Mouse (Mus musculus): ENCODE measurements at regions not wholly inside any gene's neighbourhood (a gene's known extent, or its start where the extent isn't known, plus 50 kb on each side); places are given as distances from the start of the nearest gene placed in this dataset.

DNA sequence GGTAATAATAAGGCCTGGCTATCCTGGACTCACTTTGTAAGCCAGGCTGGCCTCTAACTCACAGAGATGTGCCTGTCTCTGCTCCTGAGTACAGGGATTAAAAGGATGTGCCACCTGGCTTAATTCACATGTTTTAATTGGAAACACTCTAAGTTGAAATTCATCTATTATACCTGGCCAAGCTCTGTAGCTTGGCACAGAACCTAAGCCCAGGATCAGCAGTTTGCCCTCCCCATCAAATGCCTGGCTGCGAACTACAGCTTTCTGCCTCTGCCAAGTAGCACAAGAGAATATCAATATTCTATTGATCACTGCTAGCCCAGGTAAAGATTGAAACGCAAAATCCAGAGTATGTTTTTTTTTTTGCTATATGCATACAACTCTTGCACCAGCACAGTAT is 200.3 kb upstream of the Ccdc122 start:
- H3K27ac ChIP-seq: no peak overlapping the region
- WGBS: 93% methylated on average over 2 of the region's 2 CpGs
- H3K4me3 ChIP-seq: no peak overlapping the region
- no peak overlapping the region for H3K9ac ChIP-seq
- no peak overlapping the region for H3K4me2 ChIP-seq (replicated peaks)
- no peaks in the 10 kb centered on the region for H3K27me3 ChIP-seq
- no peak for ATAC-seq (ENCODE audit: low FRiP score)
- H3K36me3 ChIP-seq: no peaks in the 10 kb centered on the region
- no peaks in the 10 kb centered on the region for H3K4me1 ChIP-seq
- no peaks in the 10 kb centered on the region for H3K9me3 ChIP-seq (replicated peaks)

DNA sequence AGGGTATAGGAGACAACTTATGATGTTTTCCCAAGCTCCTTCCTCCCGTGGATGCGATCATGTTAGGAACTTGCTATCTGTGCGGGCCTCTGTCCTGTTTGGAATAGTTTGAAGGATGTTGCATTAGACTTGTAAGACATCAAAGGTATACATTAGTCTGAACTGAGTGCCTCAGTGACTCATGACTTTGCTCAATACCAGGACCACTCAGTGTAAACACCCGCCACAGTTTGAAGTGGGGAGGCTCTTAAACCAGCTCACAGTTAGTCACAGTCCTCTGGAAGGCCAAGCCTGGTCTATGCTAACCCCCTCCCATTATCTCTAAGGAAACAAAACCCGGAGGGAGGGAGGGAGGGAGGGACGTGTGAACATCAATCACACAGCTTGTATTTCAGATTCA is 202.5 kb upstream of the Ccdc122 start:
- no peak for ATAC-seq (ENCODE audit: low FRiP score)

DNA sequence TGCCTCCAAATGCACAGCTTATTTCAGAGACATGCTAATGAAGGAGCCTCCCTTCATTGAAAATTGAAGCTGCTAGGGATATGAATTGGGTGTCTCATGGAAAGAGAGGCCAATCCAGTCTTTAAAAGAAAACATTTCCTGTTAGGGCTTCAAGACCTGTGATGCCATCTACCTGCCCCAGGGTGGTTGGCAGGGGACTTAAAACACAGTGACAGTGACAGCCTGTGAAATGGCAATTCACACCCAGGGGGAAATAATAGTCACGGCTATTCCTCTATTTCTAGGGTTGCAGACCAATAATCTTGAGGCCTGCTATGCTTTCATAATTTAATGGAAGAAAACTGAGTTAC is 207.4 kb upstream of the Ccdc122 start:
- no peak for ATAC-seq (ENCODE audit: low FRiP score)
- WGBS: 89% methylated on average over 1 of the region's 1 CpGs

More for the DNA sequence above, 202.5 kb upstream of the Ccdc122 start:
- Histone ChIP-seq H3K27ac (no peak overlapping the region), H3K27me3 (no peaks in the 10 kb centered on the region), H3K36me3 (no peaks in the 10 kb centered on the region), H3K9ac (no peak overlapping the region), H3K4me3 (no peak overlapping the region), H3K4me2 (replicated peaks) (no peak overlapping the region), H3K9me3 (replicated peaks) (no peaks in the 10 kb centered on the region), H3K4me1 (no peaks in the 10 kb centered on the region)
- 67% methylated on average over 6 of the region's 6 CpGs for WGBS

DNA sequence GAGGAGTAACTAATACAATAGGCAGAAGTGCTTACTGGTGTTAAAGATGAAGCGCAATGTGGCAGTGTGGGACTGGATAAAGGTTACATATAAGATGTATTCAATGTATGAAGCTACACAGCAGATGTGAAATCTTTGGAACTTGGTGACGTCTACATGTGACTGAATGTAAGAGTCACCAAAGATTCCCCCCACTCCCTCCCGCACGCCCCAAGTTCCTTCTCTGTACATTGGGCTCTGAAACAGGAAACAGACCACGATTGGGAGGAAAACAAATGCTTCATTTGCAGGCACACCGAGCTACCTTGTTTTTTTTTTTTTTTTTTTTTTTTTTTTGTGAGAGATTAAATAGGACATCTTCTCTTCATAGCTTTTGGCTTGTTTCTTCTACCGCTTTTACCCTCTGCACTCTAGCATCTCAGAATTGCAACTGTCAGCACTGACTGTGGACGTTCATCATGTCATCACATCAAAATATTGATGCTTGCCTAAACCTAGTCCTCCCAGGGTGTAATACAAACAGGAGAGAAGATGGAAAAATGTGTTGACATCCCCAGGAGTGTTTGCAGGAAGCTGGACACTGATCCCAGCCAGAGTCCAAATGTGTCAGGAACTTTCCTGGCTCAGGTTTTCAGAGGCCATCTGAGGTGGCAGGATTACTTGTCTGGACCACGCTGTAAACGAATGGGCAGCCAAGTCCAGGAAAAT is 208.0 kb upstream of the Ccdc122 start:
- WGBS: 77% methylated on average over 10 of the region's 10 CpGs
- H3K27me3 ChIP-seq: no peaks in the 10 kb centered on the region
- ATAC-seq (ENCODE audit: low FRiP score): no peak
- H3K36me3 ChIP-seq: no peaks in the 10 kb centered on the region
- no peaks in the 10 kb centered on the region for H3K9me3 ChIP-seq (replicated peaks)
- H3K4me1 ChIP-seq: 0 out of 2 replicates have a peak, but pooled peaks cover 3% of the 10 kb centered on the region
- no peak overlapping the region for H3K4me3 ChIP-seq
- no peak overlapping the region for H3K9ac ChIP-seq
- no peak overlapping the region for H3K4me2 ChIP-seq (replicated peaks)
- no peak overlapping the region for H3K27ac ChIP-seq

More for the DNA sequence above, 207.4 kb upstream of the Ccdc122 start:
- Histone ChIP-seq H3K4me3 (no peak overlapping the region), H3K9me3 (replicated peaks) (no peaks in the 10 kb centered on the region), H3K4me1 (0 out of 2 replicates have a peak, but pooled peaks cover 3% of the 10 kb centered on the region), H3K27ac (no peak overlapping the region), H3K27me3 (no peaks in the 10 kb centered on the region), H3K36me3 (no peaks in the 10 kb centered on the region), H3K9ac (no peak overlapping the region), H3K4me2 (replicated peaks) (no peak overlapping the region)

DNA sequence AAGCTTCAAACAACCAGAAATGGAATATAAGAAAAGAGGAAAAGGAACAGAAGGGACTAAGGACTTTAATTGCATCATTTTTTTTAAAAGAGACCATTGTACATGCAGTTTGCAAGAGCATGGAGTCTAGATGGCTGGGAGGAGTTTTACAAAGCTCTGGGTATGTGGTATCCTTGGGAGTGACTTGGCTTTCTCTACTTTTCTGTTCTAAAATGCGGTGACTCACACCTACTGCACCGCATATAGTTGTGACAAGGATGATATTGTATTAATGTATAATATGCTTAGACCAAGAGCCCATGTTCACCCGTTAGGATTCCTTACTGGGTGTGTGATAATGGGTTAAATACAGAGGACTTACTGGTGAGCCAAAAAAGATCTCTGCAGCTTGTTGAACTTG is 212.5 kb upstream of the Ccdc122 start:
- H3K9ac ChIP-seq: no peak overlapping the region
- H3K27me3 ChIP-seq: no peaks in the 10 kb centered on the region
- no peak for ATAC-seq (ENCODE audit: low FRiP score)
- H3K4me3 ChIP-seq: no peak overlapping the region
- H3K9me3 ChIP-seq (replicated peaks): no peaks in the 10 kb centered on the region
- H3K4me1 ChIP-seq: peaks cover 10% of the 10 kb centered on the region; the same call in 1 of the 2 replicates
- H3K36me3 ChIP-seq: no peaks in the 10 kb centered on the region
- WGBS: 93% methylated on average over 3 of the region's 3 CpGs
- H3K27ac ChIP-seq: no peak overlapping the region
- H3K4me2 ChIP-seq (replicated peaks): no peak overlapping the region

DNA sequence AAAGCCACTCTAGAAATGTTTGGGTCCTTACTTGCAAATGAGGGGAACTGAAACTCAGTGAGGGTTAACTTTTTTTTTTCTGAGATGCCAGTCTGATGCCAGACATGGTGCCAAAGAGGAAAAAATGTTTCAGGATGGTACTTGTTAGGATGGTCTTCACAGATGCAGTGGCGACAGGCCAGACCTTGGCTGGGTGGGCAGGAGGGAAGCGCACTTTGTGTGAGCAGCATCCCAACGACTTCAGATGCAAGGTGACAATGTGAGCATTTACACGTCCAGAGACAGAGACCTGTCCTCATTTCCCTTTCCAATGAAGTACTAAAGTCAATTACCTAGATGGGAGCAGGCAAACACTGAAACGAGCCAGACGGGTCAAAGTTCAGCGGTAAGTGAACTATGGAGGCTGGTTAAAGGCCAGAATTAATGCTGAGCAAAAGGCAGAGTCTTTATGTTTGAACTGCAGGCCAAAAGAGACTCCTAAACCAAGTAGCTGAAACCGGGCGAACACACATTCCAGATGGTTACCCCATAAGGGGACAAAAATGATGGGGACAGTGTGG is 213.7 kb upstream of the Ccdc122 start:
- Histone ChIP-seq H3K9ac (no peak overlapping the region), H3K36me3 (no peaks in the 10 kb centered on the region), H3K27ac (no peak overlapping the region), H3K4me3 (no peak overlapping the region), H3K4me1 (peaks cover 7% of the 10 kb centered on the region; the same call in 1 of the 2 replicates), H3K4me2 (replicated peaks) (no peak overlapping the region), H3K27me3 (no peaks in the 10 kb centered on the region), H3K9me3 (replicated peaks) (no peaks in the 10 kb centered on the region)
- ATAC-seq (ENCODE audit: low FRiP score): no peak
- 81% methylated on average over 9 of the region's 9 CpGs for WGBS

DNA sequence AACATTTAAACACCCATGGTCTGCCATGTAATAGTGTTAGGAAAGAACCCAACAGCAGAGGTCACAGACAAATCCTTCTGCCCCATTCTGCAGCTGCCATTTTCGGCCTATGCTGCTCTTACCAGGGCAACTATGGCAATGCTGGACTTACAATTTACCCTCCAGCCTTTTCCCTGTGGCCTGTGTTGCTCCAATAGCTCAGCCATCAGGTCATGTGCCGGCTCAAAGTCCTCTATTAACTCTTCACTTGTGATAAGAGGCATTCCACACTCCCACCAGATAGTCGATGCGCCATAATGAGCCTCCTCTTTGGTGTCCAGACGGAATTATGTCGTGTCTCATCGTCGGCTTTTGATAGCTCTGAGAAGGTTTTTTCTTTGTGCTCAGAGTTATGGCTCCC is 214.7 kb upstream of the Ccdc122 start:
- no peak for ATAC-seq (ENCODE audit: low FRiP score)
- H3K27ac ChIP-seq: no peak overlapping the region
- H3K4me2 ChIP-seq (replicated peaks): no peak overlapping the region
- peaks cover 7% of the 10 kb centered on the region; the same call in 1 of the 2 replicates for H3K4me1 ChIP-seq
- no peak overlapping the region for H3K9ac ChIP-seq
- no peaks in the 10 kb centered on the region for H3K9me3 ChIP-seq (replicated peaks)
- no peaks in the 10 kb centered on the region for H3K27me3 ChIP-seq
- no peak overlapping the region for H3K4me3 ChIP-seq
- WGBS: 89% methylated on average over 8 of the region's 8 CpGs
- H3K36me3 ChIP-seq: no peaks in the 10 kb centered on the region

DNA sequence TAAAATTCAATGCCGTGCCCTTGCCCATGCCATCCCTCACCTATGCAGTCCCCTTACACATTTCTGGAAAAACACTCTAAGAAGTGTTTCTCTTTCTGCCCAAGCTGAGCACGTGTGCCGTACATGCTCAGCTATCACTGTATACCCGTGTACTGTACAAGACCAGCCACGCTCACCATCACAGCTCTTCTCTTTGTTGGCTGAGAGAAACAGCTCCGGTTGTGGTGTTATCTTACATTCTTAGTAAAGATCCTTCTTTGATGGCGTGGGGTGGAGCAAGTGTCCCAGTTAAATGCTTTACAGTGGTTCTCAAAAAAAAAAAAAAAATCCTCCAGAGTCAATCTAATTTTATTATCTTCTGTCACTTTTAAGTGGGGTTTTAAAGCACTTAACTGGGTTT is 215.1 kb upstream of the Ccdc122 start:
- Histone ChIP-seq H3K4me1 (peaks cover 7% of the 10 kb centered on the region; the same call in 1 of the 2 replicates), H3K9ac (no peak overlapping the region), H3K4me2 (replicated peaks) (no peak overlapping the region), H3K36me3 (no peaks in the 10 kb centered on the region), H3K4me3 (no peak overlapping the region), H3K27me3 (no peaks in the 10 kb centered on the region), H3K27ac (no peak overlapping the region), H3K9me3 (replicated peaks) (no peaks in the 10 kb centered on the region)
- no peak for ATAC-seq (ENCODE audit: low FRiP score)
- WGBS: 90% methylated on average over 7 of the region's 7 CpGs

DNA sequence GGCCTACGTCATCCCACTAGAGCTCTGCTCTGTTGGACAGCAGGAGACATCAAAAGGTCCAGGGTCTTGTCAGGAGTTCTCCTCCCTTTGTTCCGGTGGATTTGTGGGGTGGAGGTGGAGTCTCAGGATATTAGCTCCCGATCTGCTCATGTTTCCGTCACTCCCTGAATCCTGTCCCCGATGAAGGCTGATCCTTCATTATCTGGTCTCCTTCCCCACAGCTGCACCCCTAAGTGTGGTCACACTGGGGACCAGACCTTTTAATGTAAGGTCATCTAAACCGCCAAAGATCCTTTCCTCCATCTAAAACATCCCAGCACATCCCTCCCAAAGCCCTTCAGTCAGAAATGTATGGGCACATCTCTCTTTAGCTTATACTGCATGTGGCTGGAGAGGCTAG is 215.6 kb upstream of the Ccdc122 start:
- H3K36me3 ChIP-seq: no peaks in the 10 kb centered on the region
- H3K27me3 ChIP-seq: no peaks in the 10 kb centered on the region
- H3K9me3 ChIP-seq (replicated peaks): no peaks in the 10 kb centered on the region
- 75% methylated on average over 6 of the region's 6 CpGs for WGBS
- H3K4me3 ChIP-seq: no peak overlapping the region
- H3K4me1 ChIP-seq: peaks cover 7% of the 10 kb centered on the region; the same call in 1 of the 2 replicates
- no peak overlapping the region for H3K9ac ChIP-seq
- no peak for ATAC-seq (ENCODE audit: low FRiP score)
- H3K4me2 ChIP-seq (replicated peaks): no peak overlapping the region
- no peak overlapping the region for H3K27ac ChIP-seq

DNA sequence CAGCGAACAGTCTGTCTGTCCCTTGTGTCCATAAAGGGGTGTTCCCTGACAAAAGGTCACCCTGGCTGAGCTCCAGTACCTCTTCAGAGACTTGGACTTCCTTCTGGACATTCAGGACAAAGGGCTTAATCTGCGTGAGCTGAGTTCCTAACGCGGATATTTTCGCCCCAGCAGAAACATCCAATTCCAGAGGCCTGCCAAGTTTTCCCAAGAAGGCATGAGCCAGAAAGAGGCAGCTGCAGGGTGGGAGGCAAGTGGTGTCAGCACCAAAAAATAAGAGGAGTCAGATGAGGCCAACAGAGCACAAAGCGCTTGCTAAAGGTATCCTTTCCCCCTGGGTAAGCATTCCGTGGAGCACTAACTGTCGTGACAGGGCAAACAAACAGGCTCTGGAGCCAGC is 216.9 kb upstream of the Ccdc122 start:
- H3K4me1 ChIP-seq: peaks cover 7% of the 10 kb centered on the region; the same call in 1 of the 2 replicates
- H3K27me3 ChIP-seq: no peaks in the 10 kb centered on the region
- H3K4me3 ChIP-seq: no peak overlapping the region
- no peak overlapping the region for H3K9ac ChIP-seq
- 35% methylated on average over 8 of the region's 8 CpGs for WGBS
- H3K27ac ChIP-seq: no peak overlapping the region
- no peaks in the 10 kb centered on the region for H3K36me3 ChIP-seq
- ATAC-seq (ENCODE audit: low FRiP score): no peak
- no peaks in the 10 kb centered on the region for H3K9me3 ChIP-seq (replicated peaks)
- no peak overlapping the region for H3K4me2 ChIP-seq (replicated peaks)

DNA sequence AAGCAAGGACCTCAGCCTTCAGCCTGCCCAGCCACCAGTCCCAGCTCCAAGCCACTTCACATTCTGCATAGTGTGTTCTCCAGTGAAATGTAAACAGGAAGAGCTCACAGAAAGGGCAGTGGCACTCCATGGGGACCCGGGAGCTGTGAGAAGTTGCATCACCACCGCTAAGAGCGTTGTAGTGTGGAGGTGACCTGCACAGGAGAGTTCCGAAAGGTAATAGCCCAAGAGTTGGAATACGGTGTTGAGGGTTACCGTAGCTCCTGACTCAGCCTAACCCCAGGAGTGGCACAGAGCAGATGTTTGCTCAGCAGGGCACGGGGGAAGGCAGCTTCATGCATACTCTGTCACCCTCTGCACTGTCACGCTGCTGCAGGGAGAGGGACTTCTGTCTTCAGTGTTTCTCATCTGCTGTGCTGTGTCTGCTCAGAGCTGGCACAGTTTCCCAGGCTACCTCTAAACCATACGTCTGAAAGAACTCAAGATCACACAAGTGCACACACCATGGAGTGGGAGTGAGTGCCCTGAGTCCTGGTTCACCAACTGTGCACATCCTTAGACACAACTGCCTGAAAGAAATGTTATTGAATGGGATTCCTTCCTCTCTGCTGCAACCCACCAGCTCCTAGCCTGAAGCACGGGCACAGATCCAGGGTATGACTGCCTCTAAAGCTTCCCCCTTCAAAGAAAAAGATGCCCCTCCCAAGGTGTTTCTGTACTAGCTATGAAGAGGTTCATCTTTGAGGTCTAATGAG is 218.1 kb upstream of the Ccdc122 start:
- 63% methylated on average over 10 of the region's 10 CpGs for WGBS
- no peak for ATAC-seq (ENCODE audit: low FRiP score)
- H3K27me3 ChIP-seq: no peaks in the 10 kb centered on the region
- no peaks in the 10 kb centered on the region for H3K36me3 ChIP-seq
- no peak overlapping the region for H3K27ac ChIP-seq
- H3K9ac ChIP-seq: no peak overlapping the region
- H3K9me3 ChIP-seq (replicated peaks): no peaks in the 10 kb centered on the region
- no peak overlapping the region for H3K4me3 ChIP-seq
- no peak overlapping the region for H3K4me2 ChIP-seq (replicated peaks)
- peaks cover 7% of the 10 kb centered on the region; the same call in 1 of the 2 replicates for H3K4me1 ChIP-seq

DNA sequence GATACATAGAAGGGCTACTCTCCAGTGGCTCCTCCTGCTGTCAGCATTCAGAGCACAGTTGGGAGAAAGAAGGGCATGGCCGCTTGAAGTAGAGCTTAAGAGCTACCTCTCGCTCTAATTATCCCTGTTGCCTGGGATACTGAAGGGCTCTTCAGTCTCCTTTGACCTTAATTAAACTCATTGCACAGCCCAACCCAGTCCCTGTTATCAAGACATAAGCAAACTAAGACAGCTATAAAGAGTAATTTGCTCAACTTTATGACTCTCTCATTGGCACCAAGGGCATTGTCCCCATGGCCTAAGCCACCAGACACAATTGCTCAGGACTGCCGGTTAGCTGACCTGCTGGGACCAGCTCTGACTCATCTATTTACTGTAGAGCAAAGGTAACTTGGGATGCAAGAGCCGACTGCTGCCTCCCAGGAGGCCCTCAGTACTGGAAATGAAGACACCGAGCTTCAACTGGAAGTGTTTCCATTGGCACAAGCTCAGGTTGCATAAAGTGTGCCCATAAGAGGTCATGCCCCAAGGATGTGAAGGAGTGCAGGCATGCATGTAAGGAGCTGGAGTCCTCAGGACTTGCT is 219.3 kb upstream of the Ccdc122 start:
- ATAC-seq (ENCODE audit: low FRiP score): no peak
- WGBS: 66% methylated on average over 5 of the region's 5 CpGs

More for the DNA sequence above, 219.3 kb upstream of the Ccdc122 start:
- H3K4me1 ChIP-seq: peaks cover 11% of the 10 kb centered on the region; the same call in 1 of the 2 replicates
- H3K27me3 ChIP-seq: no peaks in the 10 kb centered on the region
- no peak overlapping the region for H3K4me3 ChIP-seq
- no peaks in the 10 kb centered on the region for H3K9me3 ChIP-seq (replicated peaks)
- H3K4me2 ChIP-seq (replicated peaks): no peak overlapping the region
- H3K9ac ChIP-seq: no peak overlapping the region
- H3K27ac ChIP-seq: no peak overlapping the region
- H3K36me3 ChIP-seq: no peaks in the 10 kb centered on the region
